Mouse (Mus musculus) E14TG2a.4 (cell line): ENCODE measurements around the gene Etl4.

Experiments used
- CTCF ChIP-seq: conservative IDR thresholded peaks from 2 replicates; pipeline ENCODE4 v1.5.1; 2014; ENCODE audit warnings: low read length
- POU5F1 ChIP-seq: IDR thresholded peaks from 2 replicates; pipeline ENCODE4 v1.6.1; 2014; ENCODE audit warnings: low read length, borderline replicate concordance

GRCm38 (mm10) chr2:20422275-20422674, 512.7 kb downstream of the Etl4 start:
- TF ChIP-seq CTCF = no peak
- no peak for TF ChIP-seq POU5F1
